ENCODE assay signal across 9 mouse cellular contexts in the genomic region with DNA sequence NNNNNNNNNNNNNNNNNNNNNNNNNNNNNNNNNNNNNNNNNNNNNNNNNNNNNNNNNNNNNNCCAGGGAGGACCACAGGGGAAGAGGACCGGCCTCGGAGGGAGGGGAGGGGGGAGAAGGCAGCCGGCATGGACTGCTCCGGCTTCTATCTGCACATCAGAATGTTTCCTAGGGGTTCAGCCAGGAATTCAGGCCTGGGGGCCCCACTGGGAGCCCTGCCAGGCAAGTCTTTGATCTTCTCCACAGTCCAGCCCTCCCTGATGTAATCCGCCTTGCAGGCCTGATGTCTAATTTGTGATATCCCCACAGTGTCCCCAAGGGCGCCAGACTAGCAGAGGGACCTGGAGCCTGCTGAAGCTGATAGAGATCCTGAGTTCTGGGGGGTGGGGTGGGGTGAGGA. TPM values are rescaled to one million over a fixed set of nuclear protein-coding genes. Genes with fewer than 3 reads are reported as not detected.
DNase-seq lines count a peak whose midpoint lies in the region; ATAC-seq and TF ChIP-seq lines count a peak whose summit lies in the region.
"Had no signal": no experiment of that assay in that cellular context is flagged by ENCODE, and none has a peak within 500 bp of the region (broad histone marks: within the 10 kb centered on the region; RNA-seq: fewer than 3 reads in every experiment).

No protein-coding gene starts in this region.

- H3K9ac ChIP-seq in lung, embryonic 14.5 days, result no peak overlapping the region
- H3K9ac ChIP-seq: liver, embryonic 12.5 days had no signal

- 21% methylated on average over 6 of the region's 6 CpGs for WGBS in lung, embryonic 14.5 days
- WGBS in lung, adult 2 months, result 58% methylated on average over 6 of the region's 6 CpGs

- peak; percentile 92 for ATAC-seq in lung, embryonic 14.5 days (ENCODE audit: insufficient read depth)
- ATAC-seq: liver, embryonic 12.5 days had no signal

- peaks cover 24% of the 10 kb centered on the region for H3K4me1 ChIP-seq in lung, embryonic 14.5 days (ENCODE audit: insufficient read depth)
- peaks cover 2% of the 10 kb centered on the region; the same call in 1 of the 2 replicates for H3K4me1 ChIP-seq in lung, adult 2 months (ENCODE audit: control insufficient read depth, insufficient read depth, low read length)
- H3K4me1 ChIP-seq: liver, embryonic 12.5 days had no signal

- no peak for TF ChIP-seq CTCF in lung, embryonic 14.5 days (IDR thresholded peaks at IDR 0.05; ENCODE audit: low read depth)
- no peak for TF ChIP-seq CTCF in lung, adult 2 months (IDR thresholded peaks at IDR 0.05; ENCODE audit: insufficient read depth, low read length)

- no peak overlapping the region for H3K4me3 ChIP-seq in lung, embryonic 14.5 days (ENCODE audit: low read depth, low read length)
- H3K4me3 ChIP-seq in lung, adult 2 months (replicated peaks; ENCODE audit: extremely low read depth, low read depth, low read length), result no peak overlapping the region
- H3K4me3 ChIP-seq: liver, embryonic 12.5 days had no signal

- DNase-seq in lung, embryonic 14.5 days, result peak; percentile 89
- DNase-seq in lung, adult 2 months, result no peak
- peak; percentile 65 for DNase-seq in adrenal gland, adult 8-10 months
- DNase-seq in embryo, embryonic 11 days, result peak; percentile 29
- peak; percentile 50 to 76 for DNase-seq in lung, postnatal 4 days
- DNase-seq in thymus, postnatal 0 days (ENCODE audit: low spot score), result no peak
- DNase-seq in spleen, postnatal 36 days (ENCODE audit: low spot score in 2 of 2), result no peak
- DNase-seq: heart, postnatal 4 days had no signal

- TF ChIP-seq POLR2A in lung, adult 2 months (IDR thresholded peaks at IDR 0.05; ENCODE audit: borderline replicate concordance, extremely low read depth, low read depth, low read length), result no peak

- H3K27ac ChIP-seq in lung, embryonic 14.5 days (ENCODE audit: low read depth), result peak overlapping the region; percentile 72
- H3K27ac ChIP-seq: liver, embryonic 12.5 days had no signal

- no peaks in the 10 kb centered on the region for H3K9me3 ChIP-seq in lung, embryonic 14.5 days (ENCODE audit: low read depth, low read length)
- H3K9me3 ChIP-seq: liver, embryonic 12.5 days had no signal

- no peaks in the 10 kb centered on the region for H3K36me3 ChIP-seq in lung, embryonic 14.5 days (ENCODE audit: insufficient read depth)
- H3K36me3 ChIP-seq: liver, embryonic 12.5 days had no signal

- H3K4me2 ChIP-seq in lung, embryonic 14.5 days, result no peak overlapping the region
- H3K4me2 ChIP-seq: liver, embryonic 12.5 days had no signal

- no peaks in the 10 kb centered on the region for H3K27me3 ChIP-seq in lung, embryonic 14.5 days (ENCODE audit: insufficient read depth, low read length)
- H3K27me3 ChIP-seq: liver, embryonic 12.5 days had no signal

RNA-seq across cellular contexts. Expression of a gene that starts 57.1 kb away (rescaled TPM):
- 82.1 and 84.8 TPM in 2 replicates for polyA plus RNA-seq in lung, embryonic 14.5 days (2014; fragmentation: Nextera tagmentation; extraction: Ambion mirVana)
- polyA plus RNA-seq in lung, adult 2 months (2012; rRNA removed), result 135 and 160 TPM in 2 replicates
- total RNA-seq in adrenal gland, adult 8-10 months (2022), result 100 to 1,000 TPM; 299 to 549 (median 400) TPM
- polyA plus RNA-seq in thymus, postnatal 0 days (2015; fragmentation: Nextera tagmentation; extraction: Ambion mirVana), result 1.3 and 1.4 TPM in 2 replicates

Comparison
In these comparisons a context has a peak if more than half of its experiments do, and no peak if none do; other contexts are left out.
1. DNase-seq: peak in lung, embryonic 14.5 days (single experiment), adrenal gland, adult 8-10 months (single experiment), embryo, embryonic 11 days (single experiment) and lung, postnatal 4 days (2 of 2); none in lung, adult 2 months (single experiment), thymus, postnatal 0 days (single experiment) and spleen, postnatal 36 days (0 of 2).
2. RNA of a gene that starts 57.1 kb away (polyA plus RNA-seq): 135 to 160 TPM in lung, adult 2 months and 82.1 to 84.8 TPM in lung, embryonic 14.5 days; 1.3 to 1.4 TPM in thymus, postnatal 0 days; every median in the first group is over 10 times any median in the second.